Mouse (Mus musculus): Measurements from ENCODE around the gene Ano1. TPM values are rescaled to one million over a fixed set of nuclear protein-coding genes. Genes with fewer than 3 reads are reported as not detected.

The Ano1 gene
- total RNA-seq, 2 experiments from 2014 or later, result 2.6 to 2.8 TPM

- DNase-seq (ENCODE audit: low spot score in 2 of 2), result no peak
These were observed 17.1 kb upstream of the Ano1 start for GRCm38 (mm10) chr7:144768845-144769244.

GRCm38 (mm10) chr7:144764537-144765282, 12.9 kb upstream of the Ano1 start:
- DNase-seq (ENCODE audit: low spot score in 2 of 2), result no peak

GRCm38 (mm10) chr7:144764013-144764412, 12.2 kb upstream of the Ano1 start:
- DNase-seq (ENCODE audit: low spot score in 2 of 2), result no peak

GRCm38 (mm10) chr7:144762496-144763235, 10.9 kb upstream of the Ano1 start:
- no peak for DNase-seq (ENCODE audit: low spot score in 2 of 2)

GRCm38 (mm10) chr7:144760228-144760627, 8.5 kb upstream of the Ano1 start:
- no peak for DNase-seq (ENCODE audit: low spot score in 2 of 2)

- no peak for DNase-seq (ENCODE audit: low spot score in 2 of 2)
These were observed 7.7 kb upstream of the Ano1 start for GRCm38 (mm10) chr7:144759455-144759854.

DNA sequence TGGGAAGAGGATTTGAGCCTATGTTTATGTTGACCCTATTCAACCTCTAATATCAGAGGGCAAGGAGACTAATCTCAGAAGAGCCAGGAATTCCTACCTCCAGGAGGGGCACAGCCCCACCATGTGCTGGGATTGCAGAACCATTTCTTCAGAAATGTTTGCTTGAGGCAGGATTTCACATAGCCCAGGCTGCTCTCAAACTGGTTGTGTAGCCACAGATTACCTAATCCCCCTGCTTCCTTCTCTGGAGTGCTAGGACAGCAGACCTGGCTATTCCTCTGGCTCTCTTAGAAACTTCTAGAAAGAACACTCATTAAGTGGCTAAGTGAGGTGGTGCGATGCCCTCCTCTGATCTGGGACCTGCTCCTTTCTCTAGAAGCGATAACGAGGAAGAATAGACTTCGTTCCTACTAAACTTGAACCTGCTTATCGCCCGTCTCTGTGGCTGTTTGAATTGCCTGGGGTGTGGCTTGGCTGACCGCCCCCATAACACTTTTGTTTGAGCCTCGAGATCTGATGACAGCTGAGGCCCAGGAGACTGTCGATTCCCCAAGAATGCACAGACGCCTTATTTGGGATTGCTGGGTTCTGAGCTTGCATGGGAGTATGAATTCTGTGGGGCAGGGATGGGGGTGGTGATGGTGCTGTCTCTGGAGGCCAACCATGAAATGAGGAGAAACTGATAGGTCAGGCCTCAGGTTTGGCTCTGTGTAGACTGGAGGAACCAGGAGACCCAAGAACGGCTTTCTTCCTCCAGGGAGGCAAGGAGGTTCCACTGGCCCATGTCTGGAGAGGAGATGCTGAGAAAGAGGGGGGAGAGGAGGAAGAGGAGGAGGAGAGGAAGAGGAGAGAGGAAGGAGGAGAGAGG, 4.0 kb upstream of the Ano1 start:
- no peak for DNase-seq (ENCODE audit: low spot score in 2 of 2)

GRCm38 (mm10) chr7:144754722-144755121, 2.9 kb upstream of the Ano1 start:
- no peak for DNase-seq (ENCODE audit: low spot score in 2 of 2)

DNA sequence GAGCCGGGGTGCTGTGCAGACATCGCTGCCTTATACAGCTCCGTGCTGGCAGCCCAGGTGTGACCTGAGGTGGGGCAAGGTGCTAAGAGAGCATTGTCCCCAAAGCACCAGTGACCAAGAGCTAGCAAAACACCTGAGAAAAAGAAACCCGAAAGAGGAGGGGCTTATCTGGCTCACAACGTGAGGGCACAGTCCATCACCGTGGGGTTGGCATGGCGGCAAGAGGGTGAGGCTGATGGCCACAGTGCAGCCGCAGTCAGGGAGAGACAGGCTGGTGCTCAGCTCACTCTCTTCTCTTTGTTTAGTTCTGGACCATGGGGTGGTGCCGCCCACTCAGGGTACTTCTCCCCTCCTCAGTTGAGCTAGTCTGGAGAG, 1.9 kb upstream of the Ano1 start:
- no peak for DNase-seq (ENCODE audit: low spot score in 2 of 2)

GRCm38 (mm10) chr7:144752919-144753656, 1.3 kb upstream of the Ano1 start:
- DNase-seq (ENCODE audit: low spot score in 2 of 2), result no peak

DNA sequence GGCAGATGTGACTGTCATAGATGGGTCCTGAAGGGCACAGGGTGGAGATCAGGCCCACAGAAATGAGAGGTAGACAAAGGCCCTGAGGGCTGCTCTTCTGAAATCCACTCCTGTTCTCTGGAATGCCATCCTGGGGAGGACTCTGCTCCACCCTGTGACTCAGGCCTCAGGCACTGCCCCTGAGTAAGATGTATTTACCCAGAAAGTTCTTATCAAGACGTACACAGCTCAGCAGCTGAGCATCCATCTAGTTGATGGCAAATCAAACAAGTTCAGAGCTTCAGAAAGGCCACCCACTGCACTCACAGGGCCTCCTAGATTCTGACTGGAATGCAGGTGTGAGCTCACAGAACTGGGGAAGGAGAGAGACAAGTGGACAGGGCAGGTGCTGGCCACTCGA, 4.0 kb downstream of the Ano1 start:
- DNase-seq (ENCODE audit: low spot score in 2 of 2), result no peak

DNA sequence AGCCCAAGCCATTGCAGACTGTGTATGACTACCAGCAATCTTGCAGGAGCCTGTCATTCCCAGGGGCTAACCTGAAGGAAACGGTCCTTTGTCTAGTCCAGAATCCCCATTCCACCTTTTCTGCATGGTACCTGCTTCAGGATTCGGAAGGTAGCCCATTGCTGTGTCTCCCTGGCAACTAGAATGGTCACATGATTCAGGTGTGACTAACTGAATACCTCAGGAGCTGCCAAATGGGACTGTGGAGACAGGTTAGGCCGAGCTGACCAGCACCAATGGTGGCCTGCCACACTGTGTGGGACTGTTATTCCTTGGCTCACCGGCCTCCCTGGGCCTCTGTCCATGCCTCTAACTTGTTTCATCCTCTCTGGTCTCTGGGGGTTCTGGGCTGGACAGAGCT, 5.3 kb downstream of the Ano1 start:
- DNase-seq (ENCODE audit: low spot score in 2 of 2), result no peak

DNA sequence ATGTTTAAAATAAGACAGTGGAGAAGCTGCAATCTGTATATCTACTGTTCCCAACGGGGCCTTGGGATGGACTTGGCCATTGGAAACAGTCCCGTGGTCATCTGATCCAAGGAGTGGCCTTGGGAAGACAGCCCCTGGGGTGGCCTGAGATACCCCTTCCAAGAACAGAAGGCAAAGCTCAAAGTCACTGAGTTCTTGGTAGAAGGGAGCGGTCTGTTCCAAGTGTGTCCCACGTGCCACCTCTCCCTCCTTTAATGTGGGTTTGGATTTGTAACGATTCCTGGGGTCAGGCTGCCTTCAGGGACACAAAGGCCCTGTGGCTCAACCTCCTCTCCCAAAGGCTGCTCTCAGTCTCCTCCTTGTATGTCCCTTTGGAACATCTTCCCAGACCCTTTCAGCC, 7.9 kb downstream of the Ano1 start:
- DNase-seq (ENCODE audit: low spot score in 2 of 2), result no peak

DNA sequence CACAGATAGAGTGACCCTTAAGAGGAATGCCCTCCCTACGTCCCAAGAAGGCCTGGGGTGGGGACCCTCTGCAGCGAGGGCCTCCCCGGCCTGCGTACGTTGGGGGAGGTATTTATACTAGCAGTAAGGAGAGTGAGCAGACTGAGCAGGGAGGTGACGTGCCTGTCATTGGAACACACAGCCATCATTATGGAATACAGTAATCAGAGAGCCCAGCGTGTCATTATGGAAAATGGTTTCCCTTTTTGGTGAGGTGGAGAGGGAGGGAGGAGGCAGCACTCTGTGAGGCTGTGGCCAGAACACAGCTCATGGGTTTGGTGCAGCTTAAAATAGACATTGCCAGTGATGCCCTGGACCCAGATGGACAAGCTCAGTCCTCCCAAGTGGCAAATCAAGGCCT, 11.1 kb downstream of the Ano1 start:
- DNase-seq (ENCODE audit: low spot score in 2 of 2), result no peak

DNA sequence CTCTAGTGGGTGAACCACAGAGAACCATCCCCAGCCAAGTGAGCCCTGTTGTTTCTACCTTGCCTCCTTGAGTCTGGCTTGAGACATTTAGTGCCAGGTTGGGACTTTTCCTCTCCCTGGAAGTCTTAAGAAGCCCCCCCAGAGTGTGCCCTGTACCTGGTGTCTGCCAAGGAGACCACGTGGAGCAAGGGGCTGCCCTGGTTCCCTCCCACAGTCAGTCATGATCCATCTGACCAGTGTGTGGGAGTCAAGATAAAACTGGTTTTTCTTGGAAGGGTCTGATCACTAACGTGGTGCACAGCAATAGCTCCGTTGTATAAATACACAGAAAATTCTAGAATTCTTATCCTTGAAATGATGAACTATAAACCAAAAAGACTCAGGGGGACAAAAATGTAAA, 12.0 kb downstream of the Ano1 start:
- no peak for DNase-seq (ENCODE audit: low spot score in 2 of 2)

- no peak for DNase-seq (ENCODE audit: low spot score in 2 of 2)
These were observed 13.4 kb downstream of the Ano1 start for GRCm38 (mm10) chr7:144738357-144738798.

DNA sequence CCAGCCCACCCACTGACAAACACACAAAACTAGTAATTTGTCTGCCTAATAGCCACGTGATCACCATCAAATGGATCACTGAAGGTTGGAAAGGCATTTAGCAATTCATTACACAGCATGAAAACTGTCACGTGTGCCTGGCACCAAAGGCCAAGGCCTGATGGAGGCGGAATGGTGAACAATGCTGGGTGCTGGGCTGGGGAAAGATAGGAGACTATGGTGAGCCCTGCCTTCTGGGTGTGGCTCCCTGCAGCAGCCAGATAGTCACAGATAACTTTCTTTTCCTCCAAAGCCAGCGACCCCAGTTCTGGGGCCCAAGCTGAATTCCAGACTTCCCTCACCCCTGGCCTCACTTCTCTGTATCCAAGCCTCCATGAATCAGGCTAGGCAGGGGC, 19.9 kb downstream of the Ano1 start:
- no peak for DNase-seq (ENCODE audit: low spot score in 2 of 2)

GRCm38 (mm10) chr7:144731182-144731896, 20.4 kb downstream of the Ano1 start:
- DNase-seq (ENCODE audit: low spot score in 2 of 2), result no peak

GRCm38 (mm10) chr7:144724283-144724682, 27.5 kb downstream of the Ano1 start:
- DNase-seq (ENCODE audit: low spot score in 2 of 2), result no peak

DNA sequence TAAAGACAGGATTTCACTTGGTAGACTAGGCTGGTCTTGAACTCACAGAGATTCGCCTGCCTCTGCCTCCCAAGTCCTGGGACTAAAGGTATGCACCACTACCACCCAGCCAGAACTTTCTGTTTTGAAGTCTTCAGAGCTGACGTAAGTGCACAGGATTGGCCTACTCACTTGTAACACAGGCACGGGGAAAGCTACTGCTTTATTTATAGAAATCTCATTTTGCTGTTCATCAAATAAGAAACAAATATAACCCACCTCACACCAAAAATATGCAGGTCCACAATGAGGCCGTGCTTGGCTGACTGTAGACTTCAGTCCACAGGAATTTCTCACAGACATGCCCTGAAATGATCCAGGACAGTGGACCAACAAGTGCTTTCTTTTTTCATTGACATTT, 31.8 kb downstream of the Ano1 start:
- no peak for DNase-seq (ENCODE audit: low spot score in 2 of 2)
